Mouse (Mus musculus): Measurements from ENCODE around the gene Atp23.

DNA sequence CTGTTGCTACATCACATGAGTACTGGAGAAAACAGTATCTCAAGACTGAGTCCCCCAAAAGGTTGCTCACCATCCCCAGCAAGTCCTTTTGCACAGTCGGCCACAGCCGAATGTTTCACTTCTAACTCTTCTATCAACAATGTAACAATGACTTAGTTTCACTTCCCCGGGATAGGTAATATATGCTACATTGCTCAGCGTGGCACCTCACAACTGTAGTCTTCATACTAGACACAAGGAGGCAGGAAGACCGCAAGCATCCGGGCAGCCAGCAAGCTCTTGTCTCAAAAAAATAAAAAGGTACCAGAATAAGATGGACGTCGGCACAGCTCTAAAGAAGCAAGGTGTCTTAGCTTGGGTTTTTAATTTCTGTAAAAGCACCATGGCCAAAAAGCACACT lies 35.9 kb downstream of the Atp23 start:
- TF ChIP-seq POLR2A (IDR thresholded peaks at IDR 0.05; ENCODE audit: insufficient read length, low read depth) (no peak), E2F4 (IDR thresholded peaks at IDR 0.05; ENCODE audit: insufficient read depth) (no peak), USF1 (IDR thresholded peaks at IDR 0.05; ENCODE audit: low read depth) (no peak), REST (IDR thresholded peaks at IDR 0.05; ENCODE audit: insufficient read depth, insufficient read length) (no peak), MAX (IDR thresholded peaks at IDR 0.05; ENCODE audit: low read depth) (no peak), POLR2AphosphoS2 (IDR thresholded peaks at IDR 0.05; ENCODE audit: insufficient read length, low read depth) (no peak), MYOD1 (IDR thresholded peaks at IDR 0.05; ENCODE audit: control insufficient read depth in 1 of 3, insufficient read length in 2 of 3, low read depth in 2 of 3) (no peak), CEBPB (IDR thresholded peaks at IDR 0.05; ENCODE audit: insufficient read depth, poor library complexity, severe bottlenecking) (no peak), TCF3 (IDR thresholded peaks at IDR 0.05; ENCODE audit: insufficient read length, low read depth) (no peak), MYOG (IDR thresholded peaks at IDR 0.05; ENCODE audit: control insufficient read depth in 1 of 3, insufficient read depth in 1 of 3, insufficient read length in 2 of 3, low read depth in 2 of 3) (no peak), TCF12 (IDR thresholded peaks at IDR 0.05; ENCODE audit: insufficient read depth, poor library complexity, severe bottlenecking) (no peak), SRF (IDR thresholded peaks at IDR 0.05; ENCODE audit: control insufficient read depth, insufficient read length, low read depth) (no peak)

Data from myocyte (in vitro differentiated cells).